Mouse (Mus musculus): ENCODE results near the gene Tnrc6b.

- TF ChIP-seq CTCF (IDR thresholded peaks at IDR 0.05; ENCODE audit: low read depth) (no peak), EP300 (IDR thresholded peaks at IDR 0.05; ENCODE audit: low read depth) (no peak)
Measured at GRCm38 (mm10) chr15:80774666-80775065, 63.6 kb downstream of the Tnrc6b start.
